Mouse (Mus musculus) right cerebral cortex, postnatal 14 days (tissue): ENCODE results near the gene Scarf1.

Experiments used
- DNase-seq: peaks from one replicate; pipeline ENCODE4 v3.0.0; 2022

Gene Scarf1

DNA sequence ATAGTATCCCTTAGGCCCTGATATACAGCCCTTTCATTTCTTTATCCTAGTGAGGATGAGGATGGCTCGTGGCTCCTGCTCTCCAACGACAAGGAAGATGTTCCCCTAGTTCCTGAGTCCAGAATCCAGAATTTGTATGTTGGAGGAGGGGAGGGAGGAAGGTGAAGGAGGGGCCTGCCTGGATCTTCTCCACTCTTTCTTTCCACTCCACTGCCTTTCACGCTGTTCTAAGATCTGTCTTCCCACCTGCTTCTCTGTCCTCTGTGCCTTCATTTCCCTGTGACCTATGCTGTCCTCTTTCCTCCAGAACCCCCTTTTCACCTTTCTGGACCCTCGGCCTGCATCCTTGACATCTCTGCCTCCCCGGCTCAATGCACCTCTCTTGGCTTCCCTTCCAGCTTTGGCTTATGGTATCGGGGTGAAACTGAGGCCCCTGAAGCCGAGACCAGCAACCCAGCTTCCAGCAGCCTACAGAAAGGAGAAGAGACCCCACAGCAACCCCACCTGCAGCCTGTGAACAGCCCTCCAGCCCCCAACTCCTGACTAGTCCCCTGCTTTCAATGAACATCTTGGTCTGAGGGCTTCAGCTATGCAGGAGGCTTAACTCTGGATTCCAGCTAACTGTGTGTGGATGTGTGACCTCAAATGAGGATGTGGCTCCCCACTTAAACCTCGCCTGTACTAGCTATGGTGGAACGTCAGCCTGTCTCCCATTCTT, 880 bp upstream of the Scarf1 start:
- no peak for DNase-seq

DNA sequence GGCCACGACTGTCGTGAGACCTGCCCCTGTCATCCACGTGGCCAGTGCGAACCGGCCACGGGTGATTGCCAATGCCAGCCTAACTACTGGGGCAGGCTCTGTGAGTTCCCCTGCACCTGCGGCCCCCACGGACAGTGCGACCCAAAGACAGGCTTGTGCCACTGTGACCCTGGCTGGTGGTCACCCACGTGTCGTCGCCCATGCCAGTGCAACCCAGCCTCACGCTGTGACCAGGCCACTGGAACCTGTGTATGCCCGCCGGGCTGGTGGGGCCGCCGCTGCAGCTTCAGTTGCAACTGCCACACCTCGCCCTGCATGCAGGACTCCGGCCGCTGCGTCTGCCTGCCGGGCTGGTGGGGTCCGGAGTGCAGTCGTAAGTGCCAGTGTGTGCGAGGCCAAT, 1.8 kb downstream of the Scarf1 start:
- DNase-seq = no peak

DNA sequence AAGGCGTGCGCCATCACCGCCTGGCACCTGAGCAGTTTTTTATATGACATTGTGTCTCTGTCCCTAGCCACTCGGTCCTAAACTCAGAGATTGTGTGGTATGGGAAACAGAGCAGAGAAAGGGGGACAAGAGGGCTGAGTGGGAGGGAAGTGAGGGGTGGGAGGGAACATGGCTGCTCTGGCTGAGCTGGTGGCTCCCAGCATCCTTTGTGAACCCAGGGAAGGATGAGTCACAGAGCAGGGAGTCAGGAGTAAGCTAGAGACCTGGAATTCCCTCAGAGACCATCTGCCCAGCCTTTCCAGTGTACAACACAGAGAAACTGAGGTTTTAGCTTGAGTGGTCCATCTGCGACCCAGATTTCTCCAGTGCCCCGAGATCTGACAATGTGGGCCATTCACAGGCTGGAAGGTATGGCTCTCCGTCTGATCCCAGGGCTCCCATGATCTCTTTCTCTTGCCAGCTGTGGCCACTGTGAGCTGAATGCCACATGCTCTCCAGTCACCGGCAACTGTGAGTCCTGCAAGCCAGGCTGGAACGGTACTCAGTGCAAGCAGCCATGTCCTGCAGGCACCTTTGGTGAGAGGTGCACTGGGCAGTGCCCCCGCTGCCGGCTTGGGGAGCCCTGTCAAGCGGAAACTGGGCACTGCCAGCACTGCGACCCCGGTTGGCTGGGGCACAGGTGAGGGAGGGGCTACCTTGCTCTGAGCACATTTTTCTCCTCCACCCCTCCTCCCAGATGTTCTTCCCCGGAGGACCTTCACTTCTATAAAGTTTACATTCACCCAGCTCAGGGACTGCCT, 6.7 kb downstream of the Scarf1 start:
- DNase-seq = no peak

DNA sequence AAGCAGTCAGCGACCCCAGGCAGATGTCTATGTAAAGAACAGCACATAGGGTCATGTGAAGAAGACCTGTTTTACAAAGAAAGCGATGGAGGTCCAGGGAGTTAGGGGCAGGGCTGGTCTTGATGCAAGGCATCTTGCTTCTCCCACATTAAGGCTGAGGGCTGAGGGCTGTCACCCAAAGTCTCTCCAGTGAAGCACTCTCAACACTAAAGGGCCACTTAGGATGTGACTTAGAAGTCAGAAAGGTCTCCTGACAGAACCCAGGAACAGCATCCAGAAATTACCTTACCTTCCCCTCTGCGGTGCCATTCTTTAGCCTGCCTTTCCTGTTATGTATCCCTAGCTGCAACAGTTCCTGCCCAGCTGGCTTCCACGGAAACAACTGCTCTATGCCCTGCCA, 8.3 kb downstream of the Scarf1 start:
- DNase-seq = no peak

DNA sequence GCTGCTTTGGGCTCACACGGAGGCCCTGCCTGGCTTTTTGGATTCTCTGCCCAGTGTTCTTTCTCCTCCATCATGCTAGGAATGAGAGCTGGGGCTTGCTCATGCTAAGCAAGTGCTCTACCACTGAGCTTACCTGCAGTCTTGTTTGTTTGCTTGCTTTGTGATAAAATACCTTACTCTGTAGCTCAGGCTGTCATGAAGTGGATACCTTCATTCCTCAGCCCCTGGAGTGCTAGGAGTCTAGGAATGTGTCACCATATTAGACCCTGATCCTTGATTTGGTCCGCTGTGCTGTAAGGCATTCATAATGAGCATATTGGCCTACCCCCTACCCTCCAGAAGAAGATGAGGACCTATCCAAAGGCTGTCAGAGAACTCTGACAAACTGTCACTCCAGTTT, 9.5 kb downstream of the Scarf1 start:
- DNase-seq = no peak

DNA sequence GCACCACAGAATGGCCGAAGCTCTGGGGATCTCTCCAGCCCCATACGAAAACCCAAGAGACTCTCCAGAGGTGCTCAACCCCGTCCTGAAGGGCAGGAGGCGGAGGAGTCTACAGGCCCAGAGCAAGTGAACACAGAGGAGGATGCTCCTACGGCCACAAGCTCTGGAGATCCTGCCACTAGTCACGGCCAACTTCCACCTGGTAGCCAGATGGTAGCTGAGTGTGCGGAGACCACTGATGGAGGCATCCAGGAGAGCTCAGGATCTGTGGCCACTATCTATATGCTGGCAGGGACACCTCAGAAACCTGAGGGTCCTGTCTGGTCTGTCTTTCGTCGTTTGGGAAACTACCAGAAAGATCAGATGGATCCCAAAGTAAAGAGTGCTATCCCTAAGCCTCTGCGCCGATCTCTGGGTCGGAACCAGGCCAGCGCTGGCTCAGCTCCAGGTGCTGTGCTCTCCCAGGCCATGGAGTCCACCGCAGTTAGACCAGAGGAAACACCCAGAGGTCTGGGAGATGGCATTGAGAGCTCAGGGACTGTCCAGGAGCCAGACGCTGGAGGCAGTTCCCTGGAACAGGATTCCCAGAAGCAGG, 12.3 kb downstream of the Scarf1 start:
- DNase-seq = no peak

DNA sequence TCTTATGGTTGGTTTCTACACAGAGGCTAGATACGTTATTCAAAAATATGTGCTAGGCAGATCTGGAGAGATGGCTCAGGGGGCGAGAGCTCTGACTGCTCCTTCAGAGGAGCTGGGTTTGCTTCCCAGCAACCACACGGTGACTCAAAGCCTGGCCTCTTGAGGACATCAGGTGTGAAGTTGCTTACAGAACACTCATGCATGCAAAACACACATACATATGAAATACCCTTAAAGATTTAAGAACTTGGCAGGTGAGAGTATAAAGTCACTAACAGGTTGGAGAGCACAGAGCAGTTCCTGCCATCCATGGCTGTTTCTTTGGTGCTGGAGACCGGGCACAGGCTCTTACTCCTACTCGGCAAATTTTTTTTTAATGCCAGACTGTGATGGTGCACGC, 13.6 kb downstream of the Scarf1 start:
- no peak for DNase-seq

DNA sequence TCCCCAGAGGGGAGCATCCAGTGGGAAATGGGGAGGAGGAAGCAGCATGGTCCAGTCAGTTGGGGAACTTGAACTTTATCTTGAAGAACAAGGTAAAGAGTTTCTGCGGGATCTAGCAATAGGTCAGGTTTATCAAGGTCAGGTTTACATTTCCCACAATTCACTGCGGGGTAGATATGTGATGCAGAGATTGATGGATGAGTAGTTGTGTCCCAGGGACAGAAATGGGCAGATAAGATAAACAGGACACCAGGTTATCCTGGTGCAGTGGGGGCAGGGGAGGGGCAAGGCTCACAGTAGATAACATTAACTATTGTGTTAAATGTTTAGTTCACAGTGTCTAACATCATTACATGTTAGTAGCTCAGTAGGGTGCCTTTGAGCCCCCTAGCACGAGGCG, 16.4 kb downstream of the Scarf1 start:
- DNase-seq = no peak

DNA sequence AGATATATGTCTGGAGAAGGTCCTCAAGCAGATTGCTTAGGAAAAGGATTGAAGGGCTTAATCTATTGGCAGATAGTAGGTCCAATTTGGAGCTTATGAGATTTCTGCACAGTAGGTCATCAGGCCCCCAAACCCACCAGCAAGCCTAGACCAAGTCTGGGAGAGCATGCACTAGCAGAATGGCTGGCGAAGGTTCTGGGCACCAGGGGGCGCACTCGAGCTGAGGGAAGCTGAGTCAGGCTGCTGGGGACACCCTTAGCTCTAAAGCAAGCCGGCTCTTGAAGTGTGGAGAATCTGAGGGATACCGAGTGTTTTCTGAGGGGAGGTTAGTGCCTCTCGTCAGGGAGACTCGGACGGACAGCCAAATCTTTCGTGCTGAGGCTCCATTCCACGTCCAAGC, 17.0 kb downstream of the Scarf1 start:
- DNase-seq = peak; percentile 99

DNA sequence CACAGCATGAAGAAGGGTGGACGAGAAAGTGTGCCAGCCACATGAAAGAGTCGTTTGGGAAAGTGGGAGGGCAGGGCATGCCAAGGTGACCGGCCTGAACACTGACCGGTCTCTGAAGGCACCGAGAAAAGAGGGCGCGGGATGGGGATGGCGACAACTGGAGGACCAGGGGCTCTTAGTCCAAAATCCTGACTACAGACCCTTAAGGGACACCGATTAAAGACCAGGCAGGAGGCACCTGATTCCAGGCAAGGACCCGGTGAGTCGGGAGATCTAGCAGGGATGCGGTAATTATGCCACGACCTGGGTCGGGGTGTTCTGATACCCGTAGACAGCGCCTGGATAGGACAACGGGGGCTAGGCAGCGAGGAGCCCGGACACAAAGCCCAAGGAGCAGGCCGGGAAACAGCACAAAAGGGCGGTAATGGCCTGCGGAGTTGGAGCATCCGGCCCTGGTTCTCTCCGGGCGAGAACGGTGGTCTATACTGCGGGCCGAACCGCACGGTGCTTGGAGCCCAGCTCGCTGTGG, 17.6 kb downstream of the Scarf1 start:
- no peak for DNase-seq

DNA sequence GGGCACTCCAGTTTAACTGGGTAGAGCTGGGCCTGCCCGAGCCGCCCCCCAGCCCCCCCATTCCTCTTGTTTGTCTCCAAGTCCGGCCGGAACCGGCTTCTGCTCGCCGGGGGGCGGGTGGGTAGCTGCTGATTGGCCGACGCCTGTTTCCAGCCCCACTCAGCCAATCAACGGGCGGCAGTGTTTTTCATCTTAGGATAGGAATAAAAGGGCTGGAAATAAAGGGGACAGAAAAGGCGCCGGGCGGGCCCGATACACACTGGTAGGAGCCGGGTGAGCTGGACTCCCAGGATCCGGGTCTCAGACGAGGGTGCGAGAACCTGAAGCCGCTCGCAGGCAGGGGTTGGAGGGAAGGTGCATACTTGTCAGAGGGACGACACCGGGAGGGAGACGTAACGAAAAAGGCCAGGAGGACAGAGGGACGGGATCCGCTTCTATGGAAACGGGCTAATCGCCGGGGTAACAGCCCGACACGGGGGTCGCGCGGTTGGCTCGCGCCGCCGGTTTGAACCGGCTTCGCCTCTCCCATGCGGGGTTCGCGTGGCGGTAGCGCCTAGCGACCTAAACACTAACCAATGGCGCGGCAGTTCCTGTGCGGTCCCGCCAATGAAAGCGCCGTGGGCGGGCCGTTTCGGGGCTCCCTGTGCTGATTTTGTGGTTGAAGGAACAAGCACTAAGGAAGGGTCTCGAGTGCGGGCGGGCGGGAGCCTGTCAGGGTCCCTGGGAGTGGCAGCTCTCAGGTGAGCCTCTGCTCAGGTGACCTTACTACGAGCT, 18.3 kb downstream of the Scarf1 start, which contains the start of gene Slc43a2:
TSS of gene Slc43a2 (plus strand) at position 226 of the 774 bp plus-strand sequence.
- peak; percentile 96 for DNase-seq

DNA sequence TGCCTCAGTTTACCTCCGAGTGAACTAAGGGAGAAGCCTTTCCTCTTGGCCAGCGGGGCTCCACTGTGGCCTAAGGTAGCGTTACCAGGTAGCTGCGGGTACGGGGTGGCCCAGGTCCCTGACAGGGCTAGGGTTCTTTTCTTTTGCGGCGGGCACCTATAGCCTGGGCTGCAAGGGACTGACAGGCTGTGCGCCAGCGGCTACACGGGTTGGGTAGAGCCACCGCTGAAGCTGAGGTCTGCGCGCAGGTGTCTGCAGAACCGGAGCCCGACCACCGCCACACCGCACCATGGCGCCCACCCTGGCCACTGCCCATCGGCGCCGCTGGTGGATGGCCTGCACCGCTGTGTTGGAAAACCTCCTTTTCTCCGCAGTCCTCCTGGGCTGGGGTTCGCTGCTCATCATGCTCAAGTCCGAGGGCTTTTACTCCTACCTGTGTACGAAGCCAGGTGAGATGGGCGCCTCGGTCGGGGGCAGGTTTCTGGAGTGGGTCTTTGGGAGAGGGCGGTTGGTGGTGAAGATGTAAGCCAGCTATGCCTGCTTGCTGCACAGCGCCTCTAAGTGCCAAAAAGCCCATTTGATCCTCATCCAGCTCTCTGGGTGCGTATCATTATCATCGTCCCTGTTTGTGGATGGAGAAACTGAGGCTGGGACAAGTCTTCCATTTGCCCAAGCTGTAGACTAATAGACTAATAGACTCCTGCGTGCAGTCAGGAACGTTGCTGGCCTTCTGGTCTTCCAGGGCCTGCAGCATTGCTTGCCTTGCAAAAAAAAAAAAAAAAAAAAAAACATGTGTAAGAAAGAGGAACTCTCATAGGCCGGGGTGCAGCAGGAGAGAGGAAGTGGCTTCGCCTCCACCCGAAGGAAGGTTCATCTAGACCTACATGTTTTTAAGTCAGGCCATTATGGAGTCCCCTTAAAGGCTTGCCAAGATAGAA, 19.3 kb downstream of the Scarf1 start:
- DNase-seq = peak; percentile 43

DNA sequence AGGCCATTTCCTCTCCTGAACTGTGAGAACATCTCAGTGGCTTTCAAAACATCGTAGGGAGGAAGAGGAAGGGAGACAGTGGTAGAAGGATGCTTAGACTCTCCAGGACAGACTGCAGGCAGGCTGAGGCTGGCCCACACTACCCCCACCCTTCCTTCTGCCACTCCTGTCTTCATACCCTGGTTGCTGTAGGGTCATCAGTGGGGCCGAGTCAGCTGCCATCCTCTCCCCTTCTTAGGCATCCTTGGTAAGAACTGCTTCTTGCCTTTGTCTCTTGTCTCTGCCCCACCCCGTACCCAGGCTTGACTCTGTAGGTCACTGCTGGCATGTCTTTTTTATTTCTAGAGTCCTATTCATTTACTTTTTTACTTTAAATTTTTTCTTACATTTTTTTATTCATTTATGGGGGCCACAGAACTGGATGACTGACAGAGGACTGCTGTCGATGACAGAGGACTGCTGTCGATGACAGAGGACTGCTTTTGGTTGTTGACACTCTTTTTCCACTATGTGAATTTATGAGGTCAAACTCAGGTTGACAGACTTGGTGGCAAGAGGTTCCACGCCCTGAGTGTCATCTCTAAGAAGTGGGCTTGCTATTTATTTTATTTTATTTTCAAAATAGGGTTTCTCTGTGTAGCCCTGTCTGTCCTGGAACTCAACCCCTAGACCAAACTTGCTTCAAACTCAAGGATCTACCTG, 20.1 kb downstream of the Scarf1 start:
- no peak for DNase-seq

DNA sequence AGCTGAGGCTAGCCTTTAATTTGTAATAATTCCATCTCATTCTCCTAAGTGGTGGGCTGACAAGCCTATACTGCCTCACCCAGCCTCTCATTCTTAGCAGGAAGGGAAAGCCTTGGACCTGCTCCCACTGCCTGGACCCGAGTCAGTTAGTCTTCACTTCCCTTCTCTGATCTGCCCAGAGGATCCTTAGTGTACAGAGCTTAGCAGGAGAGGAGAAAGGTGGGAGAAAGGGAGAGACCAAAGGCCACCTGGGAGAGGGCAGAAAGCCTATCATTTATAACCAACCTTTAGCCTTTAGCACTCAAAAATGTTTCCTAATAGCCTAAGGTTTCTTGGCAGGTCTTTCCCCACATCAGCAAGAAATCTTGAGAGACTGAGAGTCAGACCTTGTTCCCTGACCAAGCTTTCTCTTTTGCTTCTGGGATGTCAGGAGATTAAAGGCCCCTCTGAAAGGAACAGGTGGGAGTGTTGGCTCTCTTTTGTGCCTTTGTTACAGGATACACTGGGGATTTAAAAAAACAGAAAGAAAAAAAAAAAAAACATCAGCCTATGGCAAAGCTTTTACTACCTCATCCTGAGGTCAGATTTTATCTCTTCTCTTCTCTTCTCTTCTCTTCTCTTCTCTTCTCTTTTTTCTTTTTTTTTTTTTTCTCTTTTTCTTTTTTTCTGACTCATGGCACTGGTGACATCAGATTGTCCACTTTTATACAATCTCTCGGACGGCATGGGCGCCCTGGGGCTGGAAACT, 21.1 kb downstream of the Scarf1 start:
- no peak for DNase-seq

DNA sequence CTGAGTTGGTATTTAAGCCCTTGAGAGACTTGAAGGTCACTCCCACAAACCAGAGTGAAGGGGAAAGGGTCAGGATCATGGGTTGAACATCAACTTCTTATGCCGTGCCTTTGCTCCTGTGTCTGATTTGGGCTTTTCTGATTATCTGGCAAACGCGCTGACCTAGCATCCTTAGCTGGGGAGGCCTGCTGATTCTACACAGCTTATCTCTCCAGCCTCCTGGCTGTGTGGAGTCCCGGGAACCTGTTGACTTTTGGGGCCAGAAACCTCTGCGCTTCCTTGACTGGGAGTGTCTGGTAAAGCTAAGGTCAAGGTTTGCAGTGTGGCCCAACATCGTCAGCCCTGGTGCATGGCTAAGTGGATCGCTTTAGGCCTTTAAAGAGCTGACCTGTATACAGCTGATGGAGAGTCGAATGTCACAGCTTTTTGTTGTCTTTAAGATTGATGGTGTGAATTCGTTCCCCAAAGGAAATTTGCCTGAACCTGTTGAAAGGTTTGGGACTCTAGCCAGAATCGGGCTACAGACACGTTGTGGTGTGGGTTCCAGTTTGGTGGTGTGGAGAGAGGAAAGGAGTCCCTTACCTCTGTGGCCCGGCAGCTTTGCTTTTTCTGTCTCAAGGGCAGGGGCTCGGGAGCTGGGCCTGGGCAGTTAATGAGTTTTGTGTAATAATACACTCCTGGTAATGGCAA, 21.9 kb downstream of the Scarf1 start:
- no peak for DNase-seq

DNA sequence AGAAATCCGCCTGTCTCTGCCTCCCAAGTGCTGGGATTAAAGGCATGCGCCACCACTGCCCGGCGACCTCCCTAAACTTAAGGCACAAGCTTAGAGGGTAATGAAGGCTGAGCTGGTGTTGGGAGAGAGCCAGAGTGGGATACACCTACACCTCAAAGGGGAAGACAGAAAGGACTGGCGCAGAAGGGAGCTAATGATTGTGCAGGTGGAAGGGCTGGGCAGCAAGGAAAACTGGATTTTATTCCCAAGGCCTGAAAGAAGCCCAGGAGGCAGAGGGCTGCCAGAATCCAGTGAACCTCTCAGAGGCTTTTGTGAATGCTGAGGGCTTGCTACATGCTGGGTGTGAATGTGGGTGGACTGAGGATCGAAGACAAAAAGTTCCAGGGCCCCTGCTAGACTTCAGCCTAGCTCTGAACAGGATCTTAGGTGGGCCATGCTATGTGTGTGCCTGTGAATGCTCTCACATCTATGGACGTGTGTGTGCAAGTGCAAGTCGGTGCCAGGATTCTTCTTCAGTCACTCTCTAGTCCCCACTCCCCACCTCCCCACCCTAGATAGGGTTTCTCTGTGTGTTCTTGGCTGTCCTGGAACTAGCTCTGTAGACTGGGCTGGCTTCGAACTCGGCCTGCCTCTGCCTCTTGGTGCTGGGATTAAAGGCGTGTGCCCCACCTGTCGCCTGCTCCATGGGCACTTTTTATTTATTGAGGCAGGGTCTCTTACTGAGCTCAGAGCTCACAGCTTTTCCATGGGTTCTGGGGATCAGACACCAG, 23.1 kb downstream of the Scarf1 start:
- DNase-seq = no peak

DNA sequence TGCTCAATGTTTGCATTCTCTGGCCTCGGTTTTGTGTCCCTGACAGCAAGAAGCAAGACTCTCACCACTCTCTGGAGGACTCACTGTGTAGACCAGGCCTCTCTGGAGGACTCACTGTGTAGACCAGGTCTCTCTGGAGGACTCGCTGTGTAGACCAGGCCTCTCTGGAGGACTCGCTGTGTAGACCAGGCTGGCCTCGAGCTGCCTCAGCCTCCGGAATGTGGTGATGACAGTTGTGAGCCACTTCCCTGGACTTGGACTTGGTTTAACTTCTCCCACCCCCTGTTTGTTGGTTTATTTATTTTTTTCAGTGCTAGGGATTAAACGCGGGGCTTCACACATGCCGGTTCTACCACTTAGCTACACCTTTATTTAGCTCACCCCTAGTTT, 23.7 kb downstream of the Scarf1 start:
- DNase-seq = no peak

DNA sequence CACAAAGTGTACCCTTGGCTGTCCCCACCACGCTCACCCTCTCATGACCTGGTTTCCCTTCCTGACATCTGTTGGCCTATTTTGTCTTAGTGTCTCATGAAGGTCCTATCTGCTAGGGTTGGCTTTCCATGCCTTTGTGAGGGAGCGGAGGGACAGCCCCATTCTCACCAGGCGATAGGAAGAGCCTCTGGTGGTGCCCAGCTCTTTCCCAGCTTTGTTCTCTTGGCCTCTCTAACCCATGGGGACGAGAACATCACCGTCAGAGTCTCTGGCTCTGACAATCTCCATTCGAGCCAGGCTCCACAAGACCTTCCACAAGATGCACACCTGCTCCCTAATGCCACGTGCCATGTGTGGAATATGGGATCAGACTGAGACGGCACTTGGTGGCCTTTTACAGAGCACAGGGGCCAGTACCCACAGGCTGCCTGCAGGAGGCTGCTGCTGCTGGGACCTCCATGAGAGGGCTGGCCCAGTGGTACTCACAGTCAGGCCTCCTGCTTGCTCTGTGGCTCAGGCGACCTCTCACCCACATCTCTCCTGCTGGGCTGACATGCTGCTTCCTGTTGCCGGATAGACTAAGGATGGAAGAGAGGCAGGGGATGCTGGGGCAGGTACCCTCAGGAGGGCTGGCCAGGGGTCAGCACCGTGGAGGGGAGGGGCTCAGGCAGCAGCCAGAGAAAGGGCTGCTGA, 24.3 kb downstream of the Scarf1 start:
- DNase-seq = no peak
